Mouse (Mus musculus) bone marrow macrophage, adult 2 months (primary cell): ENCODE measurements around the gene Adgrl1. TPM values are rescaled to one million over a fixed set of nuclear protein-coding genes. Genes with fewer than 3 reads are reported as not detected.

Source experiments
- H3K27ac ChIP-seq: 2 replicates; pipeline ENCODE4 v1.5.1; 2012; ENCODE audit warnings: low read depth, low read length; ENCODE audit not compliant: insufficient read depth
- H3K4me1 ChIP-seq: 2 replicates; pipeline ENCODE4 v1.6.1; 2012; ENCODE audit warnings: low read length; ENCODE audit not compliant: control insufficient read depth, insufficient read depth
- H3K4me3 ChIP-seq: 2 replicates; pipeline ENCODE4 v1.5.1; 2012; ENCODE audit warnings: mild to moderate bottlenecking, low read length, moderate library complexity; ENCODE audit not compliant: insufficient read depth
- CTCF ChIP-seq: IDR thresholded peaks from 2 replicates; pipeline ENCODE4 v1.5.1; 2012; ENCODE audit warnings: low read depth, mild to moderate bottlenecking, low read length, moderate library complexity
- POLR2A ChIP-seq: IDR thresholded peaks from 2 replicates; pipeline ENCODE4 v1.6.1; 2012; ENCODE audit warnings: mild to moderate bottlenecking, low read depth, low read length, borderline replicate concordance
- polyA plus RNA-seq: library from polyadenylated mRNA; stranded (reverse); fragments of >200 nt; gene quantifications from 2 replicates; pipeline ENCODE4 v1.2.4, GENCODE M21; 2012; ENCODE audit not compliant: missing spikeins, insufficient read depth, insufficient read length

Gene Adgrl1
- polyA plus RNA-seq, 1 experiment: 2.0 TPM

- Histone ChIP-seq H3K27ac (no peak within 1 kb of the TSS; the same call in 1 of the 2 replicates), H3K4me3 (peak within 1 kb of the TSS; percentile 97), H3K4me1 (peaks cover 30% of the 10 kb centered on the region)
- TF ChIP-seq POLR2A (no peak), CTCF (no peak)
Observed at GRCm38 (mm10) chr8:83972150-83973120, 72.5 kb downstream of the Adgrl1 start, which contains the start of gene Prkaca. Gene Prkaca (plus strand): TSS chr8:83972993.

- Histone ChIP-seq H3K27ac (no peak overlapping the region), H3K4me1 (peaks cover 38% of the 10 kb centered on the region), H3K4me3 (peak overlapping the region; percentile 97)
- TF ChIP-seq CTCF: no peak
- TF ChIP-seq POLR2A: no peak
Observed at GRCm38 (mm10) chr8:83973161-83974031, 73.5 kb downstream of the Adgrl1 start.

GRCm38 (mm10) chr8:83974521-83974920 is 74.6 kb downstream of the Adgrl1 start:
- H3K4me1 ChIP-seq: peaks cover 38% of the 10 kb centered on the region
- H3K4me3 ChIP-seq: no peak overlapping the region

GRCm38 (mm10) chr8:83976101-83976630 is 76.3 kb downstream of the Adgrl1 start:
- Histone ChIP-seq H3K4me3 (no peak overlapping the region), H3K4me1 (peaks cover 34% of the 10 kb centered on the region), H3K27ac (no peak overlapping the region)
- TF ChIP-seq POLR2A: no peak
- peak; percentile 45; the same call in 1 of the 2 replicates for TF ChIP-seq CTCF

More at GRCm38 (mm10) chr8:83974521-83974920, 74.6 kb downstream of the Adgrl1 start:
- H3K27ac ChIP-seq: no peak overlapping the region
- TF ChIP-seq CTCF (no peak), POLR2A (no peak)

- H3K27ac ChIP-seq: 0 out of 2 replicates have a peak overlapping the region, but pooled peaks have one; percentile 7
- peaks cover 28% of the 10 kb centered on the region for H3K4me1 ChIP-seq
- no peak overlapping the region for H3K4me3 ChIP-seq
Observed at GRCm38 (mm10) chr8:83976779-83977350, 77.0 kb downstream of the Adgrl1 start.

GRCm38 (mm10) chr8:83977646-83978045 is 77.7 kb downstream of the Adgrl1 start:
- H3K4me3 ChIP-seq: no peak overlapping the region
- peak overlapping the region; percentile 39 for H3K27ac ChIP-seq
- TF ChIP-seq POLR2A (no peak), CTCF (no peak)
- peaks cover 26% of the 10 kb centered on the region for H3K4me1 ChIP-seq

More at GRCm38 (mm10) chr8:83976779-83977350, 77.0 kb downstream of the Adgrl1 start:
- TF ChIP-seq CTCF (0 out of 2 replicates have a peak, but pooled peaks have one; percentile 36), POLR2A (no peak)

- H3K4me1 ChIP-seq: peaks cover 26% of the 10 kb centered on the region
- TF ChIP-seq CTCF (no peak), POLR2A (no peak)
- H3K4me3 ChIP-seq: no peak overlapping the region
- peak overlapping the region; percentile 39; the same call in 1 of the 2 replicates for H3K27ac ChIP-seq
Observed at GRCm38 (mm10) chr8:83978200-83978599, 78.3 kb downstream of the Adgrl1 start.

GRCm38 (mm10) chr8:83980250-83980649 is 80.3 kb downstream of the Adgrl1 start:
- no peak for TF ChIP-seq POLR2A
- no peak for TF ChIP-seq CTCF
- Histone ChIP-seq H3K4me1 (peaks cover 19% of the 10 kb centered on the region), H3K27ac (no peak overlapping the region), H3K4me3 (no peak overlapping the region)

GRCm38 (mm10) chr8:83980845-83981244 is 80.9 kb downstream of the Adgrl1 start:
- Histone ChIP-seq H3K4me1 (peaks cover 19% of the 10 kb centered on the region), H3K4me3 (no peak overlapping the region), H3K27ac (no peak overlapping the region)
- TF ChIP-seq CTCF (no peak), POLR2A (no peak)
